Mouse (Mus musculus) B cell, adult 67 days (primary cell): ENCODE results near the gene Ptges3l. TPM values are rescaled to one million over a fixed set of nuclear protein-coding genes. Genes with fewer than 3 reads are reported as not detected.

Source experiments
- total RNA-seq, 2 experiments: library from RNA; stranded (reverse); gene quantifications; 4 replicates each; pipeline ENCODE4 v1.2.4; 2023

Gene Ptges3l
- 1 to 10 TPM; 1.9 to 2.6 TPM for total RNA-seq

GRCm38 (mm10) chr11:101424925-101425813 lies at the start of gene Ptges3l, which contains the start of gene Rundc1:
Ptges3l (minus strand) TSS chr11:101425333.
Rundc1 (plus strand) TSS chr11:101425085.

GRCm38 (mm10) chr11:101465869-101466551 lies 40.9 kb upstream of the Ptges3l start, which contains the start of gene Vat1:
Vat1 (minus strand) TSS chr11:101466230.

DNA sequence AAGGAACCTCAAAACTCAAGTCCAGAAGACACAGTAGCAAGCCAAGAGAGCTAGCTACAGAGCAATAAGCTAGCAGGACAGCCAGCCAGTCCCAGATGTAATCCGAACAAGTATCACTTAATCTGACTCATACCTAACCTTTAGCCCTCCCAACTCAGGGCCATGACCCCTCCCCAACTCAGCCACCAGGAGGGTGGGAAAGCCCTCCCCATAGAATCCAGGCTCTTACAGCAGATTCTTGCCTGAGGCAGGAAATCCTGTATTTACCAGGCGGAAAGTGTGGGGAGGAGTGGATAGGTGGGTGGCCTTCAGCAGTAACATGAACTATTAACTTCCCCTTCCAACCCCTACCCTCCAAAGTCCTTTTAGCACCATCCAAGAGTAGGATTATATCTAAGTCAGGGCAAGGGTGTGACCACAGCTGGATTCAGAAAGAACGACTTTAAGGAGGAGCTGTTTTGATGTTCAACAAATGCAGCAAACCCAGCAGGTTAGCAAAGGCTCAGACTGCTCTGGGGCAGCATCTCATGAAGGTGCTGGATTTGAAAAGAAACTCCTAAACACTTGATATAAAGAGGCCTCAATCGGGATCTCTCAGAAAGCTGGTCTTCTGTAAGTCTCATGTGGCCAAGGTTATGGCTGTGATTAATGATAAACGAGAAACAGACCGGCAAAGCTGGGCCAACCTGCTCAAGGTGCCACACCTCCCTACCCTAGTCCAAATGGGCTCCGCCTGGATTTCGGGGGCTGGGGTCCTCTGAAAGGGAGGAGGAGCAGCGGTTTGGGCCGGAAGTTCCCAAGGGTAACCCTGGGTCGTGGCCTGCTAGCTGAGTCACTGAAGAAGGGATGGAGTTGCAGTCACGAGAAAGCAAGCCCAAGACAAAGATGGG lies 39.3 kb upstream of the Ptges3l start, which contains the start of gene Rnd2:
Rnd2 (plus strand) TSS at position 789 of the 890 bp plus-strand sequence.

DNA sequence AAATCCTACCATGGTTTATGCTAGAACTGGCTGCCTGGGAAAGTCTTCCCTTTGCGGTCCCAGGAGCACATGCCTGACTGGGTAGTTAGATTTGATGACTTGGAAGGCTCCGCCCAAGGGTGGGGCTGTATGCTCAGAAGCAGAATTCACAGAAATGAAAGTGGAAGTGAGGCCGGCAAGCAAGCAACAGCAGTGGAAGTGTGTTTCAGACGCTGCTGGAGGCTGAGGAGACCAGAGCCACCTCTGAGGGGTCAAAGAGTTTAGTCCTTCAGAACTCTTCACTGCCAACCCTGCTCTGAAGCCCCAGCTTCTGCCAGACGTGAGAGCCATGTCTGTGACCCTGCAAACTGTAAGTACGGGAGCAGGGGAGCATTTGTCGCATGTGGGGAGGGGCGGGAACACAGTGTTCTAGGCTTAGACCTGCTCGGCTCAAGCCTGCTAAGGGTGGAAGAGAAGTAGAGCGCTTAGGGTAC lies 23.2 kb upstream of the Ptges3l start, which contains the start of gene Ifi35:
Ifi35 (plus strand) TSS at position 134 of the 473 bp plus-strand sequence.

DNA sequence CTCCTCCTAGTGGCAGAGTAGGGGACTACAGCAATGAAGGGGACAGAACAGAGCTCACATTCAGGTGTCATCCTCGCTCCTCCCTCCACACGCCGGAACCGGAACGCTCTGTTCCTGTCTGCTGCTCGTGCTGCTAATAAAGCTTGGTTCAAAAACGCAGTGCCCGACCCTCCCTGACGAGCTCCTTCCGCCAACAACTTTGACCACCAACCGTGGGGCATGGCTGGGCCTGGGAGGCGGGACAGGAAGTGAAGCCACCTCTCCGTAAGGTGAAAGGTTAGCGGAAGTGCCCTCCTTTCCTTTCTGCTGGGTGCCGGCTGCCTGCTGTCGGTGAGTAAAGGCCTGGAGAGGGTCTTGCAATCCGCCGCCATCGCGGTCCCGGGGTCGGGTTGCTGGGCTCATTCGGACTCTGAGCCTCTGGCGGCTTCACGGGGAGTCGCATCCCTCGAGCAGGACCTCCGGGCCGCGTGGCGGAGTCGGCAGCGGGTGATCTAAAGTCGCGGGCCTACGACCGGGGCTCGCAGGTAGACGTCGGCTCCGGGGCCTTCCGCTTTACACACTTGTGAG lies 17.1 kb upstream of the Ptges3l start, which contains the start of gene Rpl27:
Rpl27 (plus strand) TSS at position 172 of the 567 bp plus-strand sequence.

DNA sequence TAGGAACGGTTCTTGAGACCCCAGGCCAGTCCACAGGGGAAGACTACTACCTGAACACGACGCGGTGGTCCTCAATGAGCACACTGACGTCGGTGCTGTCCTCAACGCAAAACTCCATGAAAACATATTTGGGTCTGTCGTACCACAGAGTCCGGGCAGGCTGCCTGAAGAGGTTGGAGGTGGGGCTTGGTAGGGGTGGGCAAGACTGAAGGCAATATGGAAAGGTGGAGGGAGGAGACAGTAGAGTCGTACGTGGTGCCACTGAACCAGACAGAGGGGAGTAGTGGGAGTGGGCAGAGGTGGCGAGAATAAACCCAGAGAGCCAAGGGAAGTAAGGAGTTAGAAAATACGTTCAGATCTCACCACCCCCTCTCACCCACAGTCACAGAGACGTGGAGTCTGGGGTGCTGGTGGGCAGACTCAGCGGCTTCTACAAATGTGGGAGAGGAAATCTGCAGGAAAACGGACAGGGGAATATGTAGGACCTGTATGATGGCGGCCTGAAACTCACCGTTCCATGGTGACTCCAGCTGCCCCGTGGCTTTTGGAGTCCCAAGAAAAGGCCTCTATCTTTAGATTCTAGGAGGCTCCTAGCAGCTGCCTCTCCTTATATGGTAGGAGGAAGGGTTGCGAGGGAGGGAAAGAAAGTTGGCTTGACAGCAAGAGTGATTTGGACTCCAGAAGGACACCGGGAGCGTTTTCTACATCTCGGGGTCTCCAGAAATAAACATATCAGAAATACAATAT lies 855 bp downstream of the Ptges3l start, which contains the start of gene Gm27029:
Gm27029 (minus strand) TSS at position 692 of the 747 bp plus-strand sequence.

DNA sequence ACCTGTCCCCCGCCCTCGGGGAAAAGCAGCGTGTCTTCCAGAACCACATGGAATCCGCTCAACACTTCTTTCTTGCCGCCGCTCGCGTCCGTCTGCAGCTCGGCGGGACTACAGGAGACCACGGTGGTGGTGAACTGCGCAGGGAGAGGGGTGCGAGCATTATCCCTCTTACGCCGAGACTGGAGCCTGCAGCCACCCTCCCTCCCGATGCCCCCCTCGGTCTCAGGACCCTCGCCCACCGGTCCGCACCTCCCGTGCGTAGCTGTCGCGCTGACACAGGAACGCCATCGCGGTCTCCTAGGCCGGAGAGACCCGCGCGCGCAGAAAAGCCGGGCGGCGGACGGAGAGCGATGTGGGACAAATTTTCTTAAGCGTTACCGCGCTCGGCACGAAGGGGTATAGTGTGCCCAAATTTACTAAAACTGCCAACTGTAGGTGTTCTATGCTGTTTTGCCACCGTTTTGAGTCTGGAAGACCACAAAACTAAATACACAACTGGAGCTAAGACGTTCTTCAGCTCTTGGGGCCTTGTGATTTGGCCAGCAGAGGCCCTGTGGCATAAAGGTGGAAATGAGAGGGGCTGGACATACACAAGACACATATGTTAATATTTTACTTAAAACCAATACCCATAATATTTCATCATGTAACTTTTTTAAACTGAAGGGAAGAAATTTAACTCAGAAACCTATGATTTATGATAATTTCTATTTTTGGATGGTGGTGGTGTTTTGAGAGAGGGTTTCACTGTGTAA lies 7.9 kb downstream of the Ptges3l start, which contains the start of gene Aarsd1:
Aarsd1 (minus strand) TSS at position 515 of the 755 bp plus-strand sequence.

Other genes with a start within 250 kb of the Ptges3l start
- gene Ccr10, start 249.9 kb downstream of the Ptges3l start, total RNA-seq = not detected
- gene Ezh1, start 198.9 kb downstream of the Ptges3l start, total RNA-seq = 10 to 100 TPM; 89.5 to 93.8 TPM
- not detected for gene Ramp2, start 179.3 kb downstream of the Ptges3l start, total RNA-seq
- 10 to 100 TPM; 69.8 to 82.7 TPM for gene Vps25, start 171.6 kb downstream of the Ptges3l start, total RNA-seq
- under 1 TPM; 0.20 to 0.77 TPM for gene Wnk4, start 164.8 kb downstream of the Ptges3l start, total RNA-seq
- gene Cntd1, start 146.3 kb downstream of the Ptges3l start, total RNA-seq = under 1 TPM in 1 of 2 experiments, not detected in 1; 0.29 TPM
- 10 to 100 TPM; 30.6 to 33.6 TPM for gene Coa3, start 146.2 kb downstream of the Ptges3l start, total RNA-seq
- gene Becn1, start 123.0 kb downstream of the Ptges3l start, total RNA-seq = 100 to 1,000 TPM; 185 to 187 TPM
- gene Psme3, start 109.1 kb downstream of the Ptges3l start, total RNA-seq = 100 to 1,000 TPM; 143 to 148 TPM
- 10 to 100 TPM; 13.2 to 14.9 TPM for gene Aoc2, start 100.3 kb downstream of the Ptges3l start, total RNA-seq
- under 1 TPM in 1 of 2 experiments, not detected in 1; 0.50 TPM for gene Aoc3, start 94.7 kb downstream of the Ptges3l start, total RNA-seq
- gene G6pc, start 57.8 kb downstream of the Ptges3l start, total RNA-seq = not detected
- gene Aarsd1, start 7.7 kb downstream of the Ptges3l start, total RNA-seq = 10 to 100 TPM; 30.7 to 36.3 TPM
- gene Gm27029, start 537 bp downstream of the Ptges3l start, total RNA-seq = 1 to 10 TPM in 1 of 2 experiments, not detected in 1; 2.8 TPM
- 10 to 100 TPM; 22.5 to 22.6 TPM for gene Rundc1, start 248 bp downstream of the Ptges3l start, total RNA-seq
- gene Rpl27, start 17.0 kb upstream of the Ptges3l start, total RNA-seq = 100 to 1,000 TPM; 111 to 123 TPM
- 10 to 100 TPM; 72.3 to 76.1 TPM for gene Ifi35, start 23.1 kb upstream of the Ptges3l start, total RNA-seq
- gene Rnd2, start 39.7 kb upstream of the Ptges3l start, total RNA-seq = under 1 TPM in 1 of 2 experiments, not detected in 1; 0.52 TPM
- gene Vat1, start 40.9 kb upstream of the Ptges3l start, total RNA-seq = 10 to 100 TPM; 18.7 to 19.2 TPM
- 1 to 10 TPM; 8.8 to 9.8 TPM for gene Brca1, start 126.6 kb upstream of the Ptges3l start, total RNA-seq
- 100 to 1,000 TPM; 128 to 161 TPM for gene Nbr1, start 126.8 kb upstream of the Ptges3l start, total RNA-seq
- gene Tmem106a, start 156.9 kb upstream of the Ptges3l start, total RNA-seq = 10 to 100 TPM in 1 of 2 experiments, 1 to 10 TPM in 1; 9.5 to 13.6 TPM
- gene Gm11634, start 173.9 kb upstream of the Ptges3l start, total RNA-seq = not detected
- gene Rdm1, start 201.9 kb upstream of the Ptges3l start, total RNA-seq = 10 to 100 TPM; 57.8 to 65.9 TPM
- 1 to 10 TPM; 2.2 to 4.6 TPM for gene Arl4d, start 240.2 kb upstream of the Ptges3l start, total RNA-seq